Mouse (Mus musculus): ENCODE data around the gene Crybg1. TPM values are rescaled to one million over a fixed set of nuclear protein-coding genes. Genes with fewer than 3 reads are reported as not detected.

Crybg1 gene
- polyA plus RNA-seq, 1 experiment from 2014 or later = 0.68 TPM

- Histone ChIP-seq H3K27me3 (ENCODE audit: insufficient read depth, poor library complexity, severe bottlenecking) (no peaks in the 10 kb centered on the region), H3K36me3 (no peaks in the 10 kb centered on the region), H3K9me3 (no peaks in the 10 kb centered on the region), H3K4me1 (no peaks in the 10 kb centered on the region), H3K4me3 (no peak overlapping the region), H3K27ac (no peak overlapping the region)
- WGBS = 76% methylated on average over 13 of the region's 13 CpGs
- no peak for DNase-seq (ENCODE audit: low spot score)
Measured at GRCm38 (mm10) chr10:44138137-44138855, 10.4 kb downstream of the Crybg1 start.

GRCm38 (mm10) chr10:44126047-44126446 is 22.6 kb downstream of the Crybg1 start:
- WGBS = 65% methylated on average over 5 of the region's 5 CpGs
- Histone ChIP-seq H3K4me3 (no peak overlapping the region), H3K4me1 (peaks cover 6% of the 10 kb centered on the region; the same call in 1 of the 2 replicates)

GRCm38 (mm10) chr10:44124400-44124933 is 24.2 kb downstream of the Crybg1 start:
- Histone ChIP-seq H3K27me3 (ENCODE audit: insufficient read depth, poor library complexity, severe bottlenecking) (no peaks in the 10 kb centered on the region), H3K4me3 (no peak overlapping the region), H3K9me3 (no peaks in the 10 kb centered on the region), H3K36me3 (no peaks in the 10 kb centered on the region), H3K27ac (no peak overlapping the region), H3K4me1 (peaks cover 9% of the 10 kb centered on the region; the same call in 1 of the 2 replicates)
- WGBS = 69% methylated on average over 6 of the region's 6 CpGs
- no peak for DNase-seq (ENCODE audit: low spot score)

More at GRCm38 (mm10) chr10:44126047-44126446, 22.6 kb downstream of the Crybg1 start:
- H3K27ac ChIP-seq = no peak overlapping the region
- no peaks in the 10 kb centered on the region for H3K27me3 ChIP-seq (ENCODE audit: insufficient read depth, poor library complexity, severe bottlenecking)
- no peaks in the 10 kb centered on the region for H3K9me3 ChIP-seq
- no peaks in the 10 kb centered on the region for H3K36me3 ChIP-seq
- DNase-seq (ENCODE audit: low spot score) = no peak

GRCm38 (mm10) chr10:44118616-44119015 is 30.0 kb downstream of the Crybg1 start:
- Histone ChIP-seq H3K9me3 (no peaks in the 10 kb centered on the region), H3K4me1 (peaks cover 11% of the 10 kb centered on the region), H3K36me3 (no peaks in the 10 kb centered on the region), H3K4me3 (no peak overlapping the region), H3K27me3 (ENCODE audit: insufficient read depth, poor library complexity, severe bottlenecking) (no peaks in the 10 kb centered on the region), H3K27ac (no peak overlapping the region)
- no peak for DNase-seq (ENCODE audit: low spot score)
- 77% methylated on average over 4 of the region's 4 CpGs for WGBS

GRCm38 (mm10) chr10:44116796-44117195 is 31.9 kb downstream of the Crybg1 start:
- no peaks in the 10 kb centered on the region for H3K36me3 ChIP-seq
- WGBS = 41% methylated on average over 5 of the region's 5 CpGs
- peak; percentile 62 for DNase-seq (ENCODE audit: low spot score)
- H3K4me1 ChIP-seq = peaks cover 18% of the 10 kb centered on the region
- H3K27me3 ChIP-seq (ENCODE audit: insufficient read depth, poor library complexity, severe bottlenecking) = no peaks in the 10 kb centered on the region
- H3K4me3 ChIP-seq = no peak overlapping the region
- H3K27ac ChIP-seq = no peak overlapping the region
- H3K9me3 ChIP-seq = no peaks in the 10 kb centered on the region

GRCm38 (mm10) chr10:44114611-44115010 is 34.0 kb downstream of the Crybg1 start:
- H3K27ac ChIP-seq = 0 out of 2 replicates have a peak overlapping the region, but pooled peaks have one; percentile 16
- WGBS = 37% methylated on average over 4 of the region's 4 CpGs
- no peak for DNase-seq (ENCODE audit: low spot score)
- H3K4me3 ChIP-seq = no peak overlapping the region
- peaks cover 15% of the 10 kb centered on the region for H3K4me1 ChIP-seq
- no peaks in the 10 kb centered on the region for H3K36me3 ChIP-seq
- no peaks in the 10 kb centered on the region for H3K9me3 ChIP-seq
- no peaks in the 10 kb centered on the region for H3K27me3 ChIP-seq (ENCODE audit: insufficient read depth, poor library complexity, severe bottlenecking)

- DNase-seq (ENCODE audit: low spot score) = no peak
- no peaks in the 10 kb centered on the region for H3K9me3 ChIP-seq
- H3K36me3 ChIP-seq = no peaks in the 10 kb centered on the region
- no peaks in the 10 kb centered on the region for H3K27me3 ChIP-seq (ENCODE audit: insufficient read depth, poor library complexity, severe bottlenecking)
- no peak overlapping the region for H3K27ac ChIP-seq
- no peak overlapping the region for H3K4me3 ChIP-seq
- peaks cover 15% of the 10 kb centered on the region for H3K4me1 ChIP-seq
- WGBS = 83% methylated on average over 12 of the region's 12 CpGs
Measured at GRCm38 (mm10) chr10:44112005-44112675, 36.5 kb downstream of the Crybg1 start.

GRCm38 (mm10) chr10:44111168-44111567 is 37.5 kb downstream of the Crybg1 start:
- H3K36me3 ChIP-seq = no peaks in the 10 kb centered on the region
- H3K27me3 ChIP-seq (ENCODE audit: insufficient read depth, poor library complexity, severe bottlenecking) = no peaks in the 10 kb centered on the region
- no peak for DNase-seq (ENCODE audit: low spot score)
- H3K27ac ChIP-seq = no peak overlapping the region
- H3K9me3 ChIP-seq = no peaks in the 10 kb centered on the region
- WGBS = 72% methylated on average over 10 of the region's 10 CpGs
- peaks cover 10% of the 10 kb centered on the region for H3K4me1 ChIP-seq
- no peak overlapping the region for H3K4me3 ChIP-seq

GRCm38 (mm10) chr10:44110460-44110859 is 38.2 kb downstream of the Crybg1 start:
- Histone ChIP-seq H3K36me3 (no peaks in the 10 kb centered on the region), H3K4me1 (peaks cover 10% of the 10 kb centered on the region), H3K4me3 (no peak overlapping the region), H3K27ac (no peak overlapping the region), H3K27me3 (ENCODE audit: insufficient read depth, poor library complexity, severe bottlenecking) (no peaks in the 10 kb centered on the region), H3K9me3 (no peaks in the 10 kb centered on the region)
- no peak for DNase-seq (ENCODE audit: low spot score)

GRCm38 (mm10) chr10:44094794-44095193 is 53.9 kb downstream of the Crybg1 start:
- 75% methylated on average over 2 of the region's 2 CpGs for WGBS
- Histone ChIP-seq H3K27ac (no peak overlapping the region), H3K4me1 (0 out of 2 replicates have a peak, but pooled peaks cover 3% of the 10 kb centered on the region), H3K4me3 (no peak overlapping the region), H3K9me3 (peaks cover 5% of the 10 kb centered on the region; the same call in 1 of the 2 replicates), H3K36me3 (no peaks in the 10 kb centered on the region), H3K27me3 (ENCODE audit: insufficient read depth, poor library complexity, severe bottlenecking) (no peaks in the 10 kb centered on the region)
- no peak for DNase-seq (ENCODE audit: low spot score)

GRCm38 (mm10) chr10:44091757-44092156 is 56.9 kb downstream of the Crybg1 start:
- no peak overlapping the region for H3K4me3 ChIP-seq
- peaks cover 5% of the 10 kb centered on the region; the same call in 1 of the 2 replicates for H3K9me3 ChIP-seq
- H3K36me3 ChIP-seq = no peaks in the 10 kb centered on the region
- DNase-seq (ENCODE audit: low spot score) = no peak
- H3K27me3 ChIP-seq (ENCODE audit: insufficient read depth, poor library complexity, severe bottlenecking) = no peaks in the 10 kb centered on the region
- WGBS = 85% methylated on average over 2 of the region's 2 CpGs
- no peak overlapping the region for H3K27ac ChIP-seq
- H3K4me1 ChIP-seq = no peaks in the 10 kb centered on the region

GRCm38 (mm10) chr10:44080351-44080750 is 68.3 kb downstream of the Crybg1 start:
- H3K27me3 ChIP-seq (ENCODE audit: insufficient read depth, poor library complexity, severe bottlenecking) = no peaks in the 10 kb centered on the region
- 71% methylated on average over 6 of the region's 6 CpGs for WGBS
- no peak for DNase-seq (ENCODE audit: low spot score)

More at GRCm38 (mm10) chr10:44080351-44080750, 68.3 kb downstream of the Crybg1 start:
- H3K4me3 ChIP-seq = no peak overlapping the region
- H3K9me3 ChIP-seq = no peaks in the 10 kb centered on the region
- H3K27ac ChIP-seq = no peak overlapping the region
- no peaks in the 10 kb centered on the region for H3K36me3 ChIP-seq
- no peaks in the 10 kb centered on the region for H3K4me1 ChIP-seq
